Mouse (Mus musculus) liver, embryonic 11.5 days (tissue): ENCODE measurements around the gene Ndp. TPM values are rescaled to one million over a fixed set of nuclear protein-coding genes. Genes with fewer than 3 reads are reported as not detected.

Experiments used
- polyA plus RNA-seq: library from polyadenylated mRNA; unstranded; fragments of >200 nt; fragmentation: Nextera tagmentation; extraction: Ambion mirVana; gene quantifications from 2 replicates; pipeline ENCODE4 v1.2.1, GENCODE M21; 2014

Ndp gene
- polyA plus RNA-seq, 1 experiment from 2014 or later, result 0.08 TPM

Other genes starting within 250 kb of the Ndp start
- gene Maob, start 94.4 kb downstream of the Ndp start, polyA plus RNA-seq, result 25.7 and 29.5 TPM in 2 replicates